8 mouse cellular contexts compared by ENCODE assay signal in genomic region chr14:12139643-12140481, GRCm38 (mm10).
A peak's percentile ranks its signal among the peaks of the same experiment; 100 is the strongest.
DNase-seq lines count a peak whose midpoint lies in the region; ATAC-seq lines count a peak whose summit lies in the region.

No protein-coding gene starts in this region.

- peak; percentile 10 for DNase-seq in liver
- DNase-seq in cerebellum, postnatal 25 days: peak; percentile 43 to 62
- DNase-seq in heart, adult 8-10 months (ENCODE audit: low spot score): peak; percentile 76
- DNase-seq in kidney, adult 9 months: peak; percentile 82

- H3K27ac ChIP-seq in liver, embryonic 12.5 days: no peak overlapping the region
- no peak overlapping the region for H3K27ac ChIP-seq in limb, embryonic 12.5 days
- H3K27ac ChIP-seq in neural tube, embryonic 13.5 days (replicated peaks): no peak overlapping the region

- no peak overlapping the region for H3K4me2 ChIP-seq in liver, embryonic 12.5 days
- H3K4me2 ChIP-seq in limb, embryonic 12.5 days: peak overlapping the region; percentile 31; the same call in 1 of the 2 replicates
- H3K4me2 ChIP-seq in neural tube, embryonic 13.5 days: peak overlapping the region; percentile 43

- no peak overlapping the region for H3K9ac ChIP-seq in liver, embryonic 12.5 days
- no peak overlapping the region for H3K9ac ChIP-seq in limb, embryonic 12.5 days (replicated peaks)
- 0 out of 2 replicates have a peak overlapping the region, but pooled peaks have one; percentile 36 for H3K9ac ChIP-seq in neural tube, embryonic 13.5 days

- no peak overlapping the region for H3K4me3 ChIP-seq in liver, embryonic 12.5 days
- no peak overlapping the region for H3K4me3 ChIP-seq in limb, embryonic 12.5 days (replicated peaks)
- H3K4me3 ChIP-seq in neural tube, embryonic 13.5 days: peak overlapping the region; percentile 3; the same call in 1 of the 2 replicates

- 0 out of 2 replicates have a peak, but pooled peaks cover 2% of the 10 kb centered on the region for H3K4me1 ChIP-seq in liver, embryonic 12.5 days
- peaks cover 6% of the 10 kb centered on the region; the same call in 1 of the 2 replicates for H3K4me1 ChIP-seq in limb, embryonic 12.5 days (replicated peaks)
- H3K4me1 ChIP-seq in neural tube, embryonic 13.5 days (replicated peaks): peaks cover 35% of the 10 kb centered on the region

- no peaks in the 10 kb centered on the region for H3K27me3 ChIP-seq in liver, embryonic 12.5 days (replicated peaks)
- no peaks in the 10 kb centered on the region for H3K27me3 ChIP-seq in limb, embryonic 12.5 days
- no peaks in the 10 kb centered on the region; the same call in 1 of the 2 replicates for H3K27me3 ChIP-seq in neural tube, embryonic 13.5 days

- H3K9me3 ChIP-seq in liver, embryonic 12.5 days (replicated peaks): no peaks in the 10 kb centered on the region
- no peaks in the 10 kb centered on the region for H3K9me3 ChIP-seq in limb, embryonic 12.5 days
- H3K9me3 ChIP-seq in neural tube, embryonic 13.5 days: no peaks in the 10 kb centered on the region

- H3K36me3 ChIP-seq in liver, embryonic 12.5 days: no peaks in the 10 kb centered on the region
- H3K36me3 ChIP-seq in limb, embryonic 12.5 days: peaks cover 12% of the 10 kb centered on the region; the same call in 1 of the 2 replicates
- no peaks in the 10 kb centered on the region for H3K36me3 ChIP-seq in neural tube, embryonic 13.5 days

- ATAC-seq in liver, embryonic 12.5 days: no peak
- ATAC-seq in limb, embryonic 12.5 days (ENCODE audit: insufficient number of reproducible peaks, insufficient read depth, low FRiP score, low TSS enrichment, low read depth): peak; percentile 16; the same call in 1 of the 2 replicates
- ATAC-seq in neural tube, embryonic 13.5 days (ENCODE audit: low read depth): peak; percentile 71
- ATAC-seq in monocyte, adult 5-6 weeks (replicated peaks; ENCODE audit: insufficient number of reproducible peaks, low FRiP score, low TSS enrichment, poor library complexity, severe bottlenecking): no peak

- 47% methylated on average over 18 of the region's 18 CpGs for WGBS in liver, embryonic 12.5 days (ENCODE audit: insufficient replicate concordance)
- WGBS in limb, embryonic 12.5 days: 45% methylated on average over 18 of the region's 18 CpGs
- WGBS in neural tube, embryonic 13.5 days: 39% methylated on average over 18 of the region's 18 CpGs

Comparison
In these comparisons a context has a peak if more than half of its experiments do, and no peak if none do; other contexts are left out.
1. DNase-seq: peak in every context shown above with its lines; median percentile 82 in kidney, adult 9 months; 76 in heart, adult 8-10 months; 52 in cerebellum, postnatal 25 days; 10 in liver.
2. ATAC-seq: peak in limb, embryonic 12.5 days (single experiment) and neural tube, embryonic 13.5 days (single experiment); none in liver, embryonic 12.5 days (single experiment) and monocyte, adult 5-6 weeks (single experiment).